Mouse (Mus musculus) hindbrain, embryonic 14.5 days (tissue): Measurements from ENCODE around the gene Hdac4. TPM values are rescaled to one million over a fixed set of nuclear protein-coding genes. Genes with fewer than 3 reads are reported as not detected.

Experiments used
- ATAC-seq: fragments of 200-750 bp; cut with Nextera tagmentation; 2 replicates; pipeline ENCODE4 v1.8.0; 2017; ENCODE audit warnings: moderate number of reproducible peaks, mild to moderate bottlenecking, moderate TSS enrichment, moderate library complexity; ENCODE audit not compliant: low FRiP score
- DNase-seq: peaks from one replicate; pipeline ENCODE4 v3.0.0-alpha.2; 2015; ENCODE audit warnings: low spot score
- H3K27ac ChIP-seq: fragments of 300-500 bp; sonication (generic); 2 replicates; pipeline ENCODE4 v1.5.1; 2014; ENCODE audit warnings: mild to moderate bottlenecking, moderate library complexity
- H3K27me3 ChIP-seq: fragments of 300-500 bp; sonication (generic); 2 replicates; pipeline ENCODE4 v1.6.1; 2014; ENCODE audit warnings: mild to moderate bottlenecking, low read length, mixed read lengths; ENCODE audit not compliant: control insufficient read depth, insufficient read depth
- H3K36me3 ChIP-seq: fragments of 300-500 bp; sonication (generic); replicated peaks from 2 replicates; pipeline ENCODE4 v1.6.1; 2014; ENCODE audit not compliant: control insufficient read depth, insufficient read depth
- H3K4me1 ChIP-seq: fragments of 300-500 bp; sonication (generic); replicated peaks from 2 replicates; pipeline ENCODE4 v1.6.1; 2014; ENCODE audit warnings: antibody characterized with exemption, low read length, mixed read lengths; ENCODE audit not compliant: control insufficient read depth, insufficient read depth
- H3K4me2 ChIP-seq: fragments of 300-500 bp; sonication (generic); replicated peaks from 2 replicates; pipeline ENCODE4 v1.6.1; 2014; ENCODE audit warnings: mild to moderate bottlenecking, moderate library complexity
- H3K4me3 ChIP-seq: fragments of 300-500 bp; sonication (generic); replicated peaks from 2 replicates; pipeline ENCODE4 v1.5.1; 2014; ENCODE audit warnings: mild to moderate bottlenecking, low read length
- H3K9ac ChIP-seq: fragments of 300-500 bp; sonication (generic); 2 replicates; pipeline ENCODE4 v1.6.1; 2014
- H3K9me3 ChIP-seq: fragments of 300-500 bp; sonication (generic); 2 replicates; pipeline ENCODE4 v1.6.1; 2016; ENCODE audit warnings: low read length; ENCODE audit not compliant: control insufficient read depth
- WGBS: fragments of 180-500 bp; shearing (Covaris S2); extraction: QIAGEN DNeasy Blood & Tissue Kit; methylation state at CpG from one replicate; pipeline ENCODE4 v1.1.7; 2014; 5-methylcytosine and 5-hydroxymethylcytosine counted together
- polyA plus RNA-seq: library from polyadenylated mRNA; unstranded; fragments of >200 nt; fragmentation: Nextera tagmentation; extraction: Ambion mirVana; gene quantifications from 2 replicates; pipeline ENCODE4 v1.2.1, GENCODE M21; 2014

Gene Hdac4
- polyA plus RNA-seq, 1 experiment from 2014 or later = 27.5 TPM

DNA sequence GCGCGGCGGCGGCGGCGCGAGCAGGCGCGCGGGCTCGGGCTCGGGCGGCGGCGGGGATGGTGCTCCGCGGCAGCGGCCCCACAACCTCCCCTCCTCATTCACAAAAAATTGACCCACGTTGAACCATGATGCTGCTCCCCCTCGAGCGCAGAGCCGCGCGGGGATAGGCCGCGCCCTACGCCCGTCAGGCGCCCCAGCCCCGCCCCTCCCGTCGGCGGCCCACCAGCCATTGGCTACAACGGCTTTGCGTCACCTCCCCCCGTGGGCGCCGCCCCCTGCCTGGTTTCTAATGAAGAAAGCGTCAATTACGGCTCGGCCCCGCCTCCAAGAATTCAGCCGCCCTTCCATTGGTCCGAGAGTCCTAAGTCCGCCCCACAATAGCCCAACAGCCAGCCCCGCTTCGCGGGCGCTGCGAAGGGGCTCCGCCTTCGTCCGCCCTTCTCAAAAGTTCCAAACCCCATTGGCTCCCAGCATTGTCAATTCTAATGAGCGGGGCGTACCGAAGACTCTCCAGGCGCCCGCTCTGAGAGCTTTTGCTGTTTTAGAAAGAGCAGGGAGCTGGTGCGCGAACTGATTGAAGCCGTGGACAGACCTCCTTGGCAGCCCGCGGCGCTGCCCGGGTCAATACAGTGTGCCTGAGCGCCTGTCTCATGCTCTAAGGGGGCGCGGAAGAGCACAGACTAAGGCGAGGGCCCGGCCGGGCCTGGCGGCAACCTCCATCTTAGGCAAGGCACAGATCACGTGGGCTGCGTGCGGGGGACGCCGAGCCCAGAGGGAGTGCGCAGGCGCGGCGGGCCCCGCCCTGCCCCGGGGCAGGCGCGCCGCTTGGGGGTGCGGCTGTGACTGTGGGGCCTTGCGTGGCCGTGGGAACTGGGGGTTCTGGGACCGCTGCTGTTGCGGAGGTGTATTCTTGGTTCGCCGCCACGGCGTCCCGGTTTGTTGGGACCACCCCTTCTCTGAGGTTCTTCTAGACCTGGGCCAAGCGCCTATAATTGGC lies 15.1 kb downstream of the Hdac4 start:
- Histone ChIP-seq H3K4me3 (peak overlapping the region; percentile 87), H3K4me1 (peaks cover 32% of the 10 kb centered on the region), H3K9me3 (no peaks in the 10 kb centered on the region), H3K27me3 (no peaks in the 10 kb centered on the region), H3K36me3 (no peaks in the 10 kb centered on the region), H3K9ac (peak overlapping the region; percentile 88), H3K27ac (peak overlapping the region; percentile 100), H3K4me2 (peak overlapping the region; percentile 92)
- ATAC-seq (peak; percentile 98), DNase-seq (peak; percentile 100)
- WGBS = under 1% methylated on average over 95 of the region's 97 CpGs

DNA sequence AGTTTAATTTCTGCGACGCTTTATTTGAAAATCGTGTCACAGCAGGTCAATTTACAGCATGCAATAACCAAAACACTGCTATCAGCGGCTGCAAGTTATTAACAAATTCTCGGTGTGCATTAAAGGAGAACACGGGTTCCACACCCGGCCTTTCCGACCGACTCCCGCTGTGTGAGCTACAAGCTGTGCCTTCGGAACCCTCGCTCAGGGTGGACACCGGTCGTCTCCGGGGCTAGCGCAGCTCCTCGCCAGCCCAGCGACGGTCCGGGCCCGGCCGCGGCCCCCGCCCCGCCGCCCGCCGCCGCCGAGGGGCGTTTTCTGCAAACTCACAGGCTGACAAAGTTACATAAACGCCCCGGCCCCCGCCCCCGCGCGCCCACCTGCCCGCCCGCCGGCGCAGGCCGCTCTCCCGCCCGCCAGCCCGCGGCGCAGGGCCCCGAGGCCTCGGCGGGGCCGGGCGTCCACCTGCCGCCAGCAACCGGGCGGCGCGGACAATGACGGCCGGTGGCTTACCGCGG lies 16.0 kb downstream of the Hdac4 start:
- Histone ChIP-seq H3K9ac (peak overlapping the region; percentile 88), H3K27ac (peak overlapping the region; percentile 96), H3K4me2 (peak overlapping the region; percentile 92), H3K27me3 (no peaks in the 10 kb centered on the region), H3K4me1 (peaks cover 41% of the 10 kb centered on the region), H3K4me3 (peak overlapping the region; percentile 87), H3K36me3 (no peaks in the 10 kb centered on the region), H3K9me3 (no peaks in the 10 kb centered on the region)
- under 1% methylated on average over 60 of the region's 61 CpGs for WGBS
- DNase-seq (no peak), ATAC-seq (no peak)

DNA sequence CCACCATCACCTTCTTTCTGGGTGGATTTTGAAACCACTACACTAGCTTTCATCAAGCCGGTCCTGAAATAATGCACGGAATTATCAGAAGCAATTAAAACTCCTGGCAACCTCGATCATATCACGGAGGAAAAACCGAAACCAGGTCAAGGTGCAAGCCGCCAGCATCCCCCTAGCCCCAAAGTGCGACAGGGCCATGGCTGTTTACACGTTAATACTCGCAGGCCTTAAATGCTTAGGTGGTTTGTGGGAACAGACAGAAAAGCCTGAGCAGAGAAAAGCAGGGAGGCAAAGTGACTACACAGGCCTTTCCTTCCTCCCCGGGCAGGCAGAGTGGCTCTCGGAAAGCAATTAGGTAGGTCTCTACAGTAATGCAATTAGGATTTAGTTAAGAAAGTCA lies 16.4 kb downstream of the Hdac4 start:
- peak overlapping the region; percentile 88 for H3K9ac ChIP-seq
- peaks cover 45% of the 10 kb centered on the region for H3K4me1 ChIP-seq
- H3K27me3 ChIP-seq = no peaks in the 10 kb centered on the region
- peak overlapping the region; percentile 92 for H3K4me2 ChIP-seq
- ATAC-seq = no peak
- WGBS = 9% methylated on average over 11 of the region's 11 CpGs
- H3K4me3 ChIP-seq = peak overlapping the region; percentile 87
- peak overlapping the region; percentile 96 for H3K27ac ChIP-seq
- H3K9me3 ChIP-seq = no peaks in the 10 kb centered on the region
- no peaks in the 10 kb centered on the region for H3K36me3 ChIP-seq
- peak; percentile 43 for DNase-seq

DNA sequence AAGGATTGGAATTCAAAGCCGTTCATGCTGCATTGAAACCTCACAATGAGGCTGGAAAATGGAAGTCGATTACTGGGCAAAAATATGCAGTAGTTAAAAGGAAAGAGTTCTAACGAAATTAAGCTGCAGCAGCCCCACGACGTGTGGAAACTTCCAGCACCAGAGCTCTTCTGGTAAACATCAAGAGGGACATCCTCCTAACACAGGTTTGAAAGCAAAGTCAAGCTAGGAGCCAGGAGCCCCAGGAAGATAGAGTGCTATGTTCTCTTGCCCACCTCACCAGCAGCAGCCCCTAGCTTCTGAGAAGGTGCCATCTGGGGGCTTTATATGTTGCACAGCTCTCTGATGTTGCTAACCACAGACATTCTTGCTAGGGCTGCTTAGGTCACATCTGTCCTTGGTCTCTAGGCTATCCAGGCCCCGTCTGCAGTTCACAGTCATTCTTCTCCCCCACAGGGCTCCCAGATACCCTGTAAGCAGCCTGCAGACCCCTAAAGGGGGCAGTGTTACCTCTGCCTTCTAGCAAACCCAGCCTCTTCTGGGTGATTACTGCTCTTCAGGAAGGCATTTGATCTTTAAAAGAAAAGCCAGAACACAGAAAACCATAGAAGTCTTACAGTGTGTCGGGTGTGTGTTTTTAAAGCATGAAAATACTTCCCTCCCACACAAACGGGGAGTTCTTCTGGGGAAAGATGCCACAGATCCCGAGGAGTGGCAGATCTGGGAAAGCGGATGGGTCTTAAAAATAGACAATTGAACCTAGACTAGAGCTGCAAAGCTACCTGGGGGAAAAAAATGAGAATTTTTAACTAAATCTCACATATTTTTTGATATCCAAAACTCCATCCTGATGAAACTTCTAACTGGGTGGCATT lies 17.2 kb downstream of the Hdac4 start:
- H3K27me3 ChIP-seq = no peaks in the 10 kb centered on the region
- DNase-seq = peak; percentile 62
- H3K36me3 ChIP-seq = no peaks in the 10 kb centered on the region
- WGBS = 20% methylated on average over 10 of the region's 10 CpGs
- peak overlapping the region; percentile 92 for H3K4me2 ChIP-seq
- ATAC-seq = no peak
- peak overlapping the region; percentile 88 for H3K9ac ChIP-seq
- H3K4me1 ChIP-seq = peaks cover 50% of the 10 kb centered on the region
- peak overlapping the region; percentile 87 for H3K4me3 ChIP-seq
- H3K27ac ChIP-seq = peak overlapping the region; percentile 96
- H3K9me3 ChIP-seq = no peaks in the 10 kb centered on the region

DNA sequence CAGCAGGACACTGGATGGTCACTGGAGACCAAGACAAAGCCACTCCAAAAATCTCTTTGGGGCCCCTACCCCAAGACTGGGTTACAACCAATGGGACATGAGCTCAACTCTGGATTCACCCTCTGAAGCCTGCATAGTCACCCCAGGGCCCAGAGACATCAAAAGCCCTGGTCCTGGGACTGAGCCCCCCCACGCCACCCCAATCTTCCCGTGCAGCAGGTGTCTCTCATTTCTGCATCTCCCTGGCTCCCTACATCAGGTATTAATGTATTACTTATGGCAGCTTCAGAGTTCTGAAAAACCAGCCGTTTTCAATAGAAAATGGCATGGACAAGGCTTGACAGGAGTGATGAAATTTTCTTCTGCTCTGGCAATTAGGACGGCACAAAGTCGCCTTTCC lies 17.9 kb downstream of the Hdac4 start:
- ATAC-seq = no peak
- Histone ChIP-seq H3K36me3 (no peaks in the 10 kb centered on the region), H3K4me2 (peak overlapping the region; percentile 92), H3K4me1 (peaks cover 50% of the 10 kb centered on the region), H3K9me3 (no peaks in the 10 kb centered on the region), H3K27me3 (no peaks in the 10 kb centered on the region), H3K27ac (no peak overlapping the region), H3K9ac (peak overlapping the region; percentile 88; the same call in 1 of the 2 replicates), H3K4me3 (peak overlapping the region; percentile 87; the same call in 1 of the 2 replicates)
- 29% methylated on average over 5 of the region's 5 CpGs for WGBS
- no peak for DNase-seq

DNA sequence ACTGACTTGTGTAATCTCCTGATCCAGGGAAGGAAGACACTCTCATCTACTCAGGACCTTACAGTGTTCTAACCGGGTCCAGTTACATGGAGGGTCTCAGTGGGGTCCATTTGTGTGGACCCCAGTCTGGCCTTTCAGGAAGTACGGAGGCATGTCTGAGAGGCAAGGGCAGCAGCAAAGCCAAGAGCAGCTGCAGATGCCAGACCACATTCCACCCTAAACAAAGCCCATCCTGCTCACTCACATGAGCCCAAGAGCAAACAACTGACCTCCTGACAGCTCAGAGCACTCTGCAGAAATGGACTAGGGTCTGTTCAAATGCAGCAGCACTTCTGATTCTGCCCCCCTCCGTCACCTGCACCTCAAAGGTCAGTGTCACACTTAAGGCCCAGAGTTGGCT lies 18.3 kb downstream of the Hdac4 start:
- ATAC-seq = no peak
- peak overlapping the region; percentile 92 for H3K4me2 ChIP-seq
- H3K4me3 ChIP-seq = no peak overlapping the region
- peak overlapping the region; percentile 88; the same call in 1 of the 2 replicates for H3K9ac ChIP-seq
- H3K4me1 ChIP-seq = peaks cover 53% of the 10 kb centered on the region
- no peak overlapping the region for H3K27ac ChIP-seq
- H3K36me3 ChIP-seq = no peaks in the 10 kb centered on the region
- no peaks in the 10 kb centered on the region for H3K27me3 ChIP-seq
- WGBS = 57% methylated on average over 3 of the region's 3 CpGs
- H3K9me3 ChIP-seq = no peaks in the 10 kb centered on the region
- no peak for DNase-seq

DNA sequence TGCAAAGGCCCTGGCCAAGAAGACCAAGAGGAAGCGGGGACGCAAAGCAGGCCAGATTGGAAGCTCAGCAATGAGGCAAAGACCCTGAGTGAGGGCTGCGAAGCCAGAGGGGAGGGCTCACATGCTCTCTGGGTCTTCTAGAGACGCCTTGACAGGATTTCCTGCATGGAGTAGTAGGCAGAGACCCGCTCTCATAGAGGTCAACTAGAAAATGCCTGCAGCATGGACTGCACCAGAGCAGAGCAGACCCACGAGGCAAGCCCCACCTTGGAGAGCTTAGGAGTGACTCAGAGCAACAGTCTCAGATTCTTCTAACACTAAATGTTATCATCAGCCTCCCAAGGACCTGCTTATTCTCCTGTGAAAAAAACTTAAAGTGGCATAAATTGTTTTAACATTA lies 20.2 kb downstream of the Hdac4 start:
- 85% methylated on average over 6 of the region's 6 CpGs for WGBS
- Histone ChIP-seq H3K27ac (no peak overlapping the region), H3K4me3 (no peak overlapping the region), H3K27me3 (no peaks in the 10 kb centered on the region), H3K4me2 (no peak overlapping the region), H3K36me3 (no peaks in the 10 kb centered on the region), H3K4me1 (peaks cover 53% of the 10 kb centered on the region), H3K9me3 (no peaks in the 10 kb centered on the region), H3K9ac (no peak overlapping the region)
- DNase-seq = no peak
- ATAC-seq = no peak

DNA sequence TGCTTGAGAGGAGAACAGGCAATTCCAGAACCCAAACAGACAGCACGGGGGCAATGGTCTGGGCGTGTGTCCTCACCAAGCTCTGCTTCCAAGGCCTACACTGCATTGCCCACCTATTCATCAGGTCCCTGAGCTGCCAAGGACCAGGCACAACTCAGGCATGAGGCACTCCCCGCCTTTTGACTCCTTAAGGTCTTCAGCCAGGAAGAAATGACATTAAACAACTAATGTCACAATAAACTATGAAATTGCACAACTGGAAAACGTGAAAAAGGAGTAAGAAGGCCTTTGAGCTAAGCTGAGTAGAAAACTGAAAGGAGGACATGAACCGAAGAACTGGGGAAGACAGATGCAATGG lies 20.6 kb downstream of the Hdac4 start:
- H3K4me2 ChIP-seq = no peak overlapping the region
- no peaks in the 10 kb centered on the region for H3K36me3 ChIP-seq
- no peak for ATAC-seq
- WGBS = 91% methylated on average over 5 of the region's 5 CpGs
- no peak for DNase-seq
- no peaks in the 10 kb centered on the region for H3K9me3 ChIP-seq
- no peak overlapping the region for H3K4me3 ChIP-seq
- H3K4me1 ChIP-seq = peaks cover 53% of the 10 kb centered on the region
- no peaks in the 10 kb centered on the region for H3K27me3 ChIP-seq
- H3K27ac ChIP-seq = no peak overlapping the region
- H3K9ac ChIP-seq = no peak overlapping the region
